In genomic region chr5:9035457-9035856, GRCm38 (mm10) we compare ENCODE assay signal across 14 mouse cellular contexts.
"Had no signal": no experiment of that assay in that cellular context is flagged by ENCODE, and none has a peak within 500 bp of the region (broad histone marks: within the 10 kb centered on the region; RNA-seq: fewer than 3 reads in every experiment).

No protein-coding gene starts in this region.

- H3K9ac ChIP-seq: liver, embryonic 14.5 days had no signal

- H3K27ac ChIP-seq: layer of hippocampus, adult 2 months; left cerebral cortex, adult 2 months; liver, embryonic 14.5 days had no signal

- DNase-seq: kidney, adult 9 months; kidney, postnatal 14 days; layer of hippocampus, adult 9-11 months; layer of hippocampus, postnatal 36 days; lung, adult 2 months; lung, postnatal 14 days; lung, postnatal 4 days; midbrain, embryonic 14.5 days; thymus, adult 18-20 months; thymus, postnatal 36 days had no signal

- H3K4me2 ChIP-seq: midbrain, embryonic 11.5 days had no signal

- H3K4me3 ChIP-seq: layer of hippocampus, adult 2 months; left cerebral cortex, adult 2 months had no signal
